Mouse (Mus musculus): Measurements from ENCODE around the gene Tmem62. TPM values are rescaled to one million over a fixed set of nuclear protein-coding genes. Genes with fewer than 3 reads are reported as not detected.
"Not testable (repeated sequence)": the region's sequence is repeated elsewhere in the genome, so short reads cannot be mapped to it uniquely, and the experiment has no call there.

Tmem62 gene
- 26.7 and 27.9 TPM in 2 replicates for total RNA-seq (2021)
- long read RNA-seq, transcript Tmem62-201 (14 exons, 2,921 nt) = major isoform, 10 of 13 reads
- long read RNA-seq, partial matches to known transcripts = 0 of 13 reads
- long read RNA-seq, other reads (novel, unspliced or antisense) = 3 of 13 reads

DNA sequence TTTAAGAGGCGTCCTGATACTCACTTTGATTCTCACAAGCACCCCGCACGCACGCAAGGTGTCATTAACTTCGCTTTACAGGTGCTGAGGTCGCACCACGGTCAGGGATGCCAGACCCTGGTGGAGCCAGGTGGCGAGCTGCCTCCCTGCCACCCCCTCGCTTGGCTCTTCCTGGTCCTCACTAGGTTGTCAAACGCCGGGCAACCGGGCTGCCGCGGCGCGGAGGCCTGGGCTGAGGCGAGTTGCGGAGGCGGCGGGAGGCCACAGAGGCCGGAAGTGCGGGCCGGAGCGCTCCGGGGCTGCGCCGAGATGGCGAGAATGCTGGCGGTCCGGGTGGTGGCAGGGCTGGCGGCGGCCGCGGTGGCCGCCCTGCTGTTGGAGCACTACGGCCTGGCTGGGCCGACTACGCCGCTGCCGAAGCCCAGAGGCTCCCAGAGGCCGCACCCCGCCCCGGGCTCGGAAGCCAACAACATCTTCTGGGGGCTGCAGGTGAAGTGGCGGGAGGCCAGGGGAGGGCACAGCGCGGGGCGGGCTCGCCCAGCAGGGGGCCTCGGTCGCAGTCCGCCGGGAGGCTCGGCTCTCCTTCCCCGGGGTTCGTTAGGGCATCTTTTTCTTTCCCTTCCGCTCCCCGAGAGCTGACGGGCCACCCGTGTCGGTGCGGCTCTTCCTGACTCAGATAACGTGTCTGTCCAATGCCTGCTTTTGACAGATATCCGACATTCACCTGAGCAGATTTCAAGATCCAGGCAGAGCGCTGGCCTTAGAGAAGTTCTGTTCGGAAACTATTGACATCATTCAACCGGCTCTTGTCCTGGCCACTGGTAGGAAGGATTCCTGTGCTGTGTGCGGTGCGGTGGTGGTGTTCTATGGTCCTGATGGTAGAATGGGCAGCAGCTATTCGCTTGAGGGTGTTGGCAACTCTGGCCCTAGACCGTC, at the start of gene Tmem62:
Gene Tmem62, plus strand, starts transcription at position 28 of the 936 bp plus-strand sequence.
- DNase-seq = peak; percentile 74

DNA sequence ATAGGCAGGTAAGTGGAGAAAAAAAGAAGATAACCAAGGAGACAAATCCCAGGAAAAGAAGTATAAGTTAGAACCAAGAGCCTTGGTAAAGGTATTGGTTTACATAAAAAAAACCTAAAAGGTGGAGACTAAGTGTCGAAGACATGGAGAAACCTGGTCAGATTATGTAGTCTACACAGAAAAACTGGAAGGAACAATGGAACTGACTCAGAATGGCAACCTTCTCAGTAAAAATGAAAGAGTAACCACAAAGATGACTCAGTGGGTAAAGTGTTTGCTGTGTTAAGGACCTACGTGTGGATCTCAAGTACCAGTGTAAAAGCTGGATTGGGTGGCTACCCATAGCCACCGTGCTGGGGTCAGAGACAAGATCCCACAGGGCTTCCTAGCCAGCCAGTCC, 43.8 kb upstream of the Tmem62 start:
- DNase-seq = no peak

DNA sequence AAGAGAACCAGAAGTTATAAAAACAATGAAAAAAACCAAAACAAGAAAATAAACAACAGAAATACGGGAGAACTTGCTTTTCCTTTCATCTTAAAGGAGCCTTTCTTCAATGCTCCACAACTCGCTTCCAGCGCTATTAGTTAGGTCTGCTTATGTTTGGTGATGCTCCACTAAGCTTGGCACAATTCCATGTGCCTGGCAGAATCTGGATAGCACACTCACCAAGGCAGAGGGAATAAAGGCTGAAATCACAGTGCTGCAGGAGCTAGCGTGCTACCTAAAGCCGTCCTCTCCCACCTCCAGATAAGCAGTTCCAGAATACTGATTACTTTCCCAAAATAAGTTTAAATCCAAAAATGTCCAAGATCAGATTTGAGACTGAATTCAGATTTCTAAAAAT, 25.6 kb upstream of the Tmem62 start:
- DNase-seq = no peak

DNA sequence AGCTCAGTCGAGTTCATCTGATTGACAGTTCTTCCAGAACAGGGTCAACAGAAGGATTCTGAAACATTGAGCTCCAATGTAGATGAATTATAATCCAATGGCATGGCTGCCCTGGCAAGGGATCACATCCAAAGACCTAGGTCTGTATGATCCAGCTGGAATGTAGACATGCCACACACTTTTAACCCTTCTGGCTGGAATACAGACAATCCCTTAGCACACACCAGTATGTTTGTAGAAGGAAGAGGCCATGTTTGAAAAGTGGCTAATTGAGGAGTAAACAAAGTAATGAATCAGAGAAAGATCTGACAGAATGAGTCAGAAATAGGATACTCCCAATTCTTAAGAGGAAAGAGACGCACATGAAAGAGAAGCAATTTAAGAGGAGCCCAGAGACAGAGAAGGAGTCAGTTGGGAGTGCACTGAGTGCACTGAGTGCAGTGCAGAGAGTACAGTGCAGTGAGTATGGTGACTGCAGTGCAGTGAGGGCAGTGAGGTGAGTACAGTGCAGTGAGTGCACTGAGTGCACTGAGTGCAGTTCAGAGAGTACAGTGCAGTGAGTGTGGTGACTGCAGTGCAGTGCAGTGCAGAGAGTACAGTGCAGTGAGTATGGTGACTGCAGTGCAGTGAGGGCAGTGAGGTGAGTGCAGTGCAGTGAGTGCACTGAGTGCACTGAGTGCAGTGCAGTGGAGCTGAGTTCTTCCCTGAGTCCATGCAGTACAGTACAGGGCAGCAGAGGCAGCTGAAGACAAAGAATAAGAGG, 24.5 kb upstream of the Tmem62 start:
- no peak for DNase-seq

DNA sequence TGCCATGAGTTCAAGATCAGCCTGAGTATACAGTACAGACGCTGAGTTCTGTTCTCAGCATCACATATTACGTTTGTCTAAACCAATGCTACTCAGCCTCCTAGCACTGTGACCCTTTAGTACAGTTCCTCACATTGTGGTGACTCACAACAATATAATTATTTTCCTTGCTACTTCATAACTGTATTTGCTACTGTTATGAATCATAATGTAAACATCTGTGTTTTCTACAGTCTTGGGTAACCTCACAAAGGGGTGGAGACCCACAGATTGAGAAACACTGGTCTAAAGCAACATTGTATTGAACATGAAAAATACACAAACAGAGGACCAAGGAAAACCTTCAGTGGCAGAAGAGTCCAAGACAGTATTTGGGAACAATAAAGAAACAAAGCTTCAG, 17.5 kb upstream of the Tmem62 start:
- DNase-seq = no peak

DNA sequence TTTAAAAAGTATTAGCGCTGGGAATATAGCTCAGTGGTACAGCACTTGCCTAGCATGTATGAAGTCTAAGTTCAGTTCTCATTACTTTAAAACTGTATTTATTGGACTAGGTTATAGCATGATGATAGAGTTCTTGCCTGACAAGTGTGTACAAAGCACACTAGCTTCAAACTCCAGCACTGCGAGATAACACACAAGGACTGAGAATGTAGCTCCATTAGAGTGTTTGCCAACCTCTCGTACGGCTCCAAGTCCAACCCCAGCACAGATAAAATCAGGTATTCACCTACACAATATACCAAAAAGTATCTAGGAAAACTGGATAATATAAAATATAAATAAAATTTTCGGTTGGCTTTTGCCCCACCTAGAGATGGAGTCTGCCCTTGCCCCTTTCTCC, 17.0 kb upstream of the Tmem62 start:
- DNase-seq = no peak

DNA sequence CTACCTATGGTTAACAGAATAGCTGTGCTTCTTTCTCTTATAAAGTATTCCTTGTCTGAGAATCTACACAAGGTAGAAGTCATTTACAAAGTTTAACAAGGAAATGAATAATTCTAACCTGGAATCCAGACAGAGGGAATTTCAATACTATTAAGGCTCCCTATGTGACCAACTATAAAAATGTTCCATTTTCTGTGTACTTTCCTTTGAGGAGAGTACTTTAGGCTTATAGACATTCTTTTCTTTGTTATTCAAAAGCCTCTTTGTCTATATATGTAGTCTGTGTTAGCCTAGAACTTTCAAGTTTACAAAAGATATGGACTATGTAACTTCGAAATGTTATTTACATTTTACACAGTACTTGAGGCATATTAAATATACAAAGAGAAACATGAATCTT, 16.6 kb upstream of the Tmem62 start:
- DNase-seq = no peak

DNA sequence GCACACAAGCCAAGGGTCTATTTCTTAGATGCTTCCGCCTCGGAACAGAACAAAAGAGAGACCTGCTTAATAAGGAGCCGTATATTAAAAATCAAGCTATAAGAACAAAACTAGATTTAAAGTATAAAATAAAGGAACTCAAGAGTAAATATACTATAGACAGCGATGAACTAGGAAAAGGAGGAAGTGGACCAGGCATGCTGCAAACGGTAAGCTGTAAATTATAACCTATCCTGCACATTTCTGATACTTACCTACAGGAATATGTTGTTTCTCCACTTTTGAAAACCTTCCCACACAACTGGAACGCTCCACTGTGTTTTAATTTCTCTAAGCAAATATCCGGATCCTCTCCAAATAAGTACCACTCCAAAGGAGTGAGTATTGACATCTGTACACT, 13.7 kb upstream of the Tmem62 start:
- DNase-seq = no peak

DNA sequence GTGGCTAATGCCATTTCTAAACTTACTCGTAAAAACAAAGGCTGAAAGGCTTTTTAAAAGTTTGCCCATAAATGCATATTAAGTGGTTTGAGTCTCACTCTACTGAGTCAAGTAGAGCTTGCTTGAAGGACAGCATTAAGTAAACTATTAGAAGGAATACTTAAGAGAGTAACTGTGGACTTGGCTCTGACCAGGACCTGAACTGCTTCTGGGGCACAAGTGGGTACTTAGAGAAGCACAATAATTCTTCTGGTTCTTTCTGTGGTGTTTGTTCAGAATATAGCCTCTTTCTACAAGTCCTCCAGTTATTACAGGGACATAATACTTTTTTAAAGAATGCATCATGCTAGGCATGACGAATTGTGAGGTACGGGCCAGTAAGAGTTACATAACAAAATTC, 11.3 kb upstream of the Tmem62 start:
- DNase-seq = no peak

DNA sequence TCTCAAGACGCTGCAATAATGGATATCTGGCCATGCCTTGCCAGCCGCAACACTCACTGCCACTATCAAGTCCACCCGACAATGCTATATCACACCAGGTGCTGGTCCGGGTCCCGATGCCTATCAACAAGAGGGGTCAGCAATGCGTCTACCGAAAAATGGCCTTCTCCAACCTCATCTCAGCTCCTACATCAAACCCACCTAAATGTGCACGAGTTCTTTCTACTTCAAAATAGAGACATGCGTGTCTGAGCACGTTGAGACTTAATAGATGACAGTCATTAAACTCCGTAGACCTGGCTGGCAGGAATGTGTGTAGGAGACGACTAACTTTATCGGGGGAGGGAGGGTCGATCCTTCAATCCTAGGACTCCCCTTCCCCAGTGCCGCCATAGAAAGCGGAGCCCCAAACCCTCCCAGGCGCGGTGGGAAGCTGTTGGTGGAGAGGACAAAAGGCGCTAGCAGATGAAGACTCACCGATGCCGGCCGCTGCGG, 6.7 kb upstream of the Tmem62 start:
- DNase-seq = peak; percentile 10

DNA sequence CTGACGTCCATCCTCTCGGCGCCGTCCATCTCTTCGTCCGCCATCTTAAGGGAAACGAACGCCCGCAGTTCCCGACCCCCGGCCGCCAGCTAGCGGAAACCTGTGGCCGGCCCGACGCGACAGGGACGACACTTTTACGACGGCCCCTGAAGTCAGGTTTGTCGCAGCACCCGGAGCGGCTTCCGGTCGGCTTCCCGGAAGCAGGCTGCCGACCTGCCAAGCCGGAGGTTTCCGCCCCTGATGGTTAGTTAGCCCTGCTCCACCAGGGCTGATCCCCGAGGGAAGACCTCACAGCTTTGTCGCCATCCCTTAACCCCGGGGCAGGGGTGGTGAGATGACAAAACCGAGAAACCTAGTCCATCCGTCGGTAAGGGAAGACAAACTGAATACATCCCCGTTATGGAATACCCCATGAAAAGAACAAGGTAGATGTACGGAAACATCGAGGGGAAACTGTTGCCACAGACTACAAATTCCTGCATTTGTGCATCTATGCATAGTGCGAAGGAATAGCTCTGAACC, 6.2 kb upstream of the Tmem62 start, which contains the start of gene Ubr1:
Gene Ubr1, minus strand, starts transcription at position 157 of the 522 bp plus-strand sequence.
- peak; percentile 80 for DNase-seq

DNA sequence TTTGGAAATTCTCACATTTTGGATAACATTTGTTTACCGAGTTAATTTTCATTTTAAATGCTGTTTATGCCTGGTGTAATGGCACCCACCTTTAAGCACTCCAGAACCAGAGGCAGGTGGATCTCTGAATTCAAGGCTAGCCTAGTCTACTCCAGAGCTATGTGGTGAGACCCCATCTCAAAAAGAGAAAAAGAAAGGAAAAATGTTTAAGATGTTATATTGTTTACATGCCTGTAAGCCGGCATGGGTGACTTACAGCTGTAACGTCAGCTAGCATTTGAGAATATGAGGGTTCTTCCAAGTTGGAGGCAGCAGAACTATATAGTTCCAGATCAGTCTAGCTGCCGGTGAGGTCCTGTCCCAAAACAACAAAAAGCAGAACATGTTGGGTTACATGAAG, 5.1 kb upstream of the Tmem62 start:
- DNase-seq = no peak

DNA sequence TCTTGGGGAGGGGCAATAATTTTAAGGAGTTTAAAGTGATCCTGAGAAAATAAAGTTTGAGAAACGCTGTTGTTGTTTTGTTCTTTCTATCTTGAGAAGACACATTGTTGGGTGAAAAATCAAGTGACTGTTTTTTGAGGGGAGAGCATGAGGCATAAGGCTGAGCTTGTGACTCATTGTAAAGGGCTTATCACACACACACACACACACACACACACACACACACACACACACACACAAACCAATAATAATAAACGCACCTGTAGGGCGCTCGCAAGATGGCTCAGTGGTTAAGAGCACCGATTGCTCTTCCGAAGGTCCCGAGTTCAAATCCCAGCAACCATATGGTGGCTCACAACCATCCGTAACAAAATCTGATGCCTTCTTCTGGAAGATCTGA, 4.6 kb upstream of the Tmem62 start:
- DNase-seq = not testable (repeated sequence)

DNA sequence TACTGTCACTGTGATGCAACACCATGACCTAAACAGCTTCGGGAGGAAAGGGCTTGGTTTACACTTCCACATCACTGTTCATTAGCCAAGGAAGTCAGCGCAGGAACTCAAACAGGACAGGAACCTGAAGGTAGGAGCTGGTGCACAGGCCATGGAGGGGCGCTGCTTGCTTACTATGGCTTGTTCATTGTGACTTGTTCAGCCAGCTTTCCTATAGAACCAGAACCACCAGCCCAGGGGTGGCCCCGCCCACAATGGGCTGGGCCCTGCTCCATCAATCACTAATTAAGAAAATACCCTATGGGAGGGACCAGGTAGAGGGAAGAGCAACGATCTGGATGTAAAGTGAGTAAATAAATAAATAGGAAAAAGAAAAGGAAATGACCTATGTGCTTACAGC, 3.9 kb upstream of the Tmem62 start:
- DNase-seq = no peak

DNA sequence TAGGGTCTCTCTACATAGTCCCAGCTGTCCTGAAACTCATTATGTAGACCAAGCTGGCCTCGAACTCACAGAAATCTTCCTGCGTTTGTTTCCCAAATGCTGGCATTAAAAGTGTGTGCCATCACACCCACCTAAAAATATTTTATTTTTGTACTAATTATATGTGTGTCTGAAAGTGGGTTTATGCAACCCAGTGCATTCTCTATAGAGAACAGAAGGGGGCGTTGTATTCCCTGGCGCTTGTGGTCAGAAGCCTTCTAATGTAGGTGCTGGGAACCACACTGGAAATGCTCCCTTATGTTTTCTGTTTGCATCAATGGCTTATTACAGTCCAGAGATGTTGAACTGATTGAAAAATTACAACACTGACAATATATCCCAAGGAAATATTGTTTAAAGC, 509 bp upstream of the Tmem62 start:
- DNase-seq = no peak

DNA sequence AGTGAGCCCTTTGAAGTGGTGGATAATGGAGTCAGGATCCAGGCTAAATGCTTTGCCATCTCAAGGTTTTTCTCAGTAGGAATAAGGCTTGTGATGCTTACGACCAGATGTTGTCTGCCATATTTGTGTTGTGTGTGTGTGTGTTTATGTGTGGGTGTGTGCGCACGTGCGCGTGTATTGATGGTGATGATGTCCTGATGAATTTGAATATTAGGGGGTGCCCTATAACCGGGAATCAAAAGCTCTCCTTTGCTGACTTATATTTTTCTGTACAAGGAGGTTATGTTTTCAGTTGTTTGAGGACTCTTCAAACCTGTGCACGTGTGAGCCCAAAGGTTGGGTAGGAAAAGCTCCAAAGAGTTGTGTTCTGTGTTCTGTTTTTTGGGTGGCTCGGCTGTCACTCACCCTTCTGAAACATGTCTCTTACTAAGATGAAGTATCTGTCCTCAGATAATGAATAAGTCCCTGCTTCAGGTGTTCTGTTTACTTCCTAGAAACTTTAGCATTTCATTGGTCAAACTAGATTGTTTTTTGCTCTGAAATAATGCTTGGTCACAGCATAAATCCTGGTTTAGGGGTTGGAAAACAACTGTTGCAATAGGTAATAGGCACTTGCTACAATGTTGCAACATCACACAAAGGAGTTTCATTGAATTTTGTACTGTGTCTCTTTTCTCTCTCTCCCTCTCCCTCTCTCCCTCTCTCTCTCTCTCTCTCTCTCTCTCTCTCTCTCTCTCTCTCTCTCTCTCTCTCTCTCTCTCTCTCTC, 1.3 kb downstream of the Tmem62 start:
- DNase-seq = no peak

DNA sequence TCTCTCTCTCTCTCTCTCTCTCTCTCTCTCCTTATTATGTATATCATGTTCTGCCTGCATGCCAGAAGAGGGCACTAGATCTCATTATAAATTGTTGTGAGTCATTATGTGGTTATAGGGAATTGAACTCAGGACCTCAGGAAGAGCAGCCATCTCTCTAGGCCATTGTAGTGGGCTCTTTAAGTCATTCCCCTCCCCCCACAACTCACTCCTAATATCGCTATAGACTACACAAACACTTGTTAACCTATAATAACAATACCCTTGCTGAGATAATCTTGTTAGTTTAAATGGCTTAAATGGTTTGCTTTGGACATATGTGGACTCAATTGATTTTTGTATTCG, 1.8 kb downstream of the Tmem62 start:
- DNase-seq = no peak

DNA sequence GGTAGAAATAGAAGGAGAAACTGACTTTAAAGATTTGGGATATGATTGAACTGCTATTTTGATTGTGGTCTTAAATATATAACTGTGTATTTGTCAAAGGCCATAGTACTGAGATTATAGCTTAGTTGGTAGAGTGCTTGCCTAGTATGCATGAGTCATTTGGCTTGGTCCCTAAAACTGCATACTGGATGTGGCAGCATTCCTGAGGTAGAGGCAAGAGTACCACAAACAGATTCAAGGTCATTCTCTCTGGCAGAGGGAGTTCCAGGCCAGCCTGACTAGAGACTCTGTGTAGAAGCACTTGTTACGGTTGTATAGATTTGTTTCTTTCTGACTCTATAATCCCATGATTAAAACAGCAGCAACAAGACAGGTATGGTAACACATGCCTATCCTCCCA, 3.0 kb downstream of the Tmem62 start:
- no peak for DNase-seq

DNA sequence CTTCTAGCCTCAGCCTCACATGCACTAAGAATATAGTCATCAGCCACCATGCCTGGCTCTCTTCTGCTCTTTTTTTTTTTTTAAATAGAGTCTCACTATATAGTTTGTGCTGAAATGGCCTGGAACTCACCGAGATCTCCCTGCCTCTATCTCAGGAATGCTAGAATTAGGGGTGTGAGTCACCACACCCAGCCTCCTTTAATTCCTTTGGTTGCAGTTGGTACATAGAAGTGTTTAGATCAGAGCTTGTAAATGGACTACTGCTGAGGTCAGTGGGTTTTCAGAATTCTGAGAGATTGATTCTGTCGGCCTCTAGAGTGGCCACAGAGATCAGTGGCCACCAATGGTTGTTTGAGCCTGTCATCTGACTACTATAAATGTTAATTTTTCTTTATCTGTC, 4.0 kb downstream of the Tmem62 start:
- no peak for DNase-seq

DNA sequence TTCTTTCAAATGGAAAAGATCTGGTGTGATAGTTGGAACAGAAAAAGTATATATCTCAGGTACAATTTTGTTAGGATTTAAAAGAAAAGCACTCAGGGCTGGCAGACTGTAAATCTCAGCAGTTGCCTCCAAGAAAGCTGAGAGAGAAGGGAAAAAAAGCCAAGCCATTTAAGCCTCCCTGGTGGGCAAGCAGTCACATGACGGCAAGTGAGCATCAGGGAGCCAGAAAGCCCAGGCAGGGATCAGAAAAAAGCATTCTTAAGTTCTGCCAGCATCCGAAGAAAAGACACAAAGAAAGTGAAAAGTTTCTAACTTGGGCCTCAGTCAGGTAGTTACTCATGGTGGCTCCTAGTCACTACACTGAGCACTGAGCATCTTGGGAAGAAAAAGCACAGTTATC, 6.8 kb downstream of the Tmem62 start:
- no peak for DNase-seq

DNA sequence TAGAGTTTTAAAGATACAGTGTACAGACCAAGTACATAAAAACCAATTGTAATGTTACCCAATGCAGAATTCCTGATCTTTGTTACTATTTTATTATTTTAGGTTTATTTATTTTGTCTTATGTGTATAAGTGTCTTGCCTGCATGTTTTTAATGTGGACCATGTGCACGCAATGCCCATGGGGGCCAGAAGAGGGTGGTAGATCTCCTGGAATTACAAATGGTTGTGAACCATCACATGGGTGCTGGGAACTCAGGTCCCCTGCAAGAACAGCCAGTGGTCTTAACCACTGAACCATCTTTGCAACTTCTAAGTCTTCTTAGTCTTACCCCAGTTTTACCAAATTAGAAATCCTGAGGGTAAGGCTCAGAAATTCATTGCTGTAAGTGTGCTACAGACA, 8.4 kb downstream of the Tmem62 start:
- no peak for DNase-seq

DNA sequence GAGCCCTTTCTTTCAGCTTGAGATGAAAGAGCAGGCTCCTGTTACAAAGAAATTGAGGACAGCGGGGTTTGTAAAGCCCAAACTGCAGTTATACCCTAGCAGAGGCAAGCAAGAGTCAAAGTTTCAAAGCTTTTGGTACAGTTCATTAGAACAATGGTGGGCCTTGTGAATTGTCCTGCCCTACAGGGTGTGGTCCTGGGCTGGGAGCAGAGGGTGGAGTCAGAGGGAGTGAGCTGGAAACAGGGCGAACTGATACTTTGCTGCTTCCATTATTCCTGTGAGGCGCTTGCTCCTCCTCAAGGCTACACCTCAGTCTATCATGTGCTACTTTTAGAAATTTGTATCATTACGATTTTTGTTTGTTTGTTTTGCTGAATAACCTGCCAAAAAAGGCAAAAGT, 14.4 kb downstream of the Tmem62 start:
- DNase-seq = no peak

All from adrenal gland, postnatal 25 days (tissue).